Mouse (Mus musculus) midbrain, embryonic 16.5 days (tissue): ENCODE results near the gene Pmpca. TPM values are rescaled to one million over a fixed set of nuclear protein-coding genes. Genes with fewer than 3 reads are reported as not detected.

Source experiments
- ATAC-seq: fragments of 200-750 bp; cut with Nextera tagmentation; 2 replicates; pipeline ENCODE4 v1.8.0; 2017; ENCODE audit warnings: moderate TSS enrichment
- H3K27ac ChIP-seq: fragments of 300-500 bp; sonication (generic); 2 replicates; pipeline ENCODE4 v1.5.1; 2014; ENCODE audit warnings: mild to moderate bottlenecking, low read length, mixed read lengths
- H3K27me3 ChIP-seq: fragments of 300-500 bp; sonication (generic); 2 replicates; pipeline ENCODE4 v1.6.1; 2014; ENCODE audit warnings: low read depth, low read length, mixed read lengths; ENCODE audit not compliant: control insufficient read depth, insufficient read depth
- H3K36me3 ChIP-seq: fragments of 300-500 bp; sonication (generic); 2 replicates; pipeline ENCODE4 v1.6.1; 2014; ENCODE audit warnings: mild to moderate bottlenecking, low read length, moderate library complexity, mixed read lengths; ENCODE audit not compliant: control insufficient read depth, insufficient read depth
- H3K4me1 ChIP-seq: fragments of 300-500 bp; sonication (generic); 2 replicates; pipeline ENCODE4 v1.6.1; 2014; ENCODE audit warnings: mild to moderate bottlenecking, low read length, mixed read lengths; ENCODE audit not compliant: control insufficient read depth, insufficient read depth
- H3K4me2 ChIP-seq: fragments of 300-500 bp; sonication (generic); 2 replicates; pipeline ENCODE4 v1.6.1; 2014; ENCODE audit warnings: mild to moderate bottlenecking, low read length, mixed read lengths
- H3K4me3 ChIP-seq: fragments of 300-500 bp; sonication (generic); 2 replicates; pipeline ENCODE4 v1.5.1; 2014; ENCODE audit warnings: low read depth, mild to moderate bottlenecking, low read length, moderate library complexity, mixed read lengths
- H3K9ac ChIP-seq: fragments of 300-500 bp; sonication (generic); 2 replicates; pipeline ENCODE4 v1.6.1; 2014; ENCODE audit warnings: low read depth, low read length, mixed read lengths
- H3K9me3 ChIP-seq: fragments of 300-500 bp; sonication (generic); replicated peaks from 2 replicates; pipeline ENCODE4 v1.6.1; 2014; ENCODE audit warnings: mild to moderate bottlenecking, low read length, mixed read lengths; ENCODE audit not compliant: control insufficient read depth, poor library complexity, severe bottlenecking
- WGBS: fragments of 180-500 bp; shearing (Covaris S2); extraction: QIAGEN DNeasy Blood & Tissue Kit; methylation state at CpG from one replicate; pipeline ENCODE4 v1.1.7; 2014; 5-methylcytosine and 5-hydroxymethylcytosine counted together
- polyA plus RNA-seq: library from polyadenylated mRNA; unstranded; fragments of >200 nt; fragmentation: Nextera tagmentation; extraction: Ambion mirVana; gene quantifications from 2 replicates; pipeline ENCODE4 v1.2.1, GENCODE M21; 2015

Gene Pmpca
- 90.0 and 96.5 TPM in 2 replicates for polyA plus RNA-seq

DNA sequence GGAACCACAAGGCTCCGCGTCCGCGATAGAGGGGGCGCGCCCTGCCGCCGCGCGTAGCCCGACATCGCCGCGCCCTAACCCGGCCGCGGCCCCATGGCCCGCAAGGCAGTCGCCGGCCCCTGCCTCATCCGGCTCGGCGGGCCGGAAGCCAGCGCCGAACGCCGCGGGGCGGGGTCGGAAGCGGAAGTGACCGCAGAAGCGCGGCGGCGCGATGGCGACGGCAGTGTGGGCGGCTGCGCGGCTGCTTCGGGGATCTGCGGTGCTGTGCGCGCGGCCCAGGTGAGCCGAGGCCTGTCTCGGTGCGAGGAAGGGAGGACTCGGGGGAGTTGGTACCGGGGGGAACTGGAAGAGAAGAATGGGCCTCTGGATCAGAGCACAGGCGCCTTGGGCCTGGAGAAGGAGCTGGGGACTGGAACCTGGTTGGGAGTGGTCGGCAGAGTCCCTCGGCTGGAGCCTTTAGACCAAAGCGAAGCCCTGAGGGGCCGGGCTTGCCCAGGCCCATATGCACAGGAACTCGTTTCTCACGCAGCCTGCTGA is at the start of gene Pmpca, which contains the start of gene Entr1:
Gene Pmpca (plus strand): TSS at position 186 of the 537 bp plus-strand sequence.
Gene Entr1 (minus strand): TSS at position 163 of the 537 bp plus-strand sequence.
- ATAC-seq, result peak; percentile 91

DNA sequence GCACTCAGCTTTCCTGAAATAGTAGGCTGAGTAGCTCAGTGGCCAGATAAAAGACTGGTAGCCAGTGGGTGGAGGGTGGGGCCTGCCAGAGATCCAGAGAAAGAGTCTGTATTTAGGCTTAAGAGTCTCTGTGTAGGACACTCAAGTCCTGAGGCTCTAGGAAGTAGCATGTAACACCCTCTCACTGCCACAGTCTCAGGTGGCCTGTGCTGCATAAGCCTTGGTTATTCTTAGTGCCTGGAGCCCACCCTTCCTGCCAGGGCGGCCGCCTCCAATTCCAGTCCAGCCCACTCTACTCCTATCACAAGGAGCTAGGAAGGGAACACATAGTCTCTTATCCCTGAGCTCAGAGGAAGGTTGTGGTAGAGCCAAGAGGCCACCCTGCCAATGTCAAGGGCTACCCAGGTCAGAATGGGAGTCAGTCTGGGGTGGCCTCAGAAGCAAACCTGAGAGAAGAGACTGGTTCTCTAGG is 47.6 kb upstream of the Pmpca start:
- no peaks in the 10 kb centered on the region for H3K9me3 ChIP-seq
- no peaks in the 10 kb centered on the region for H3K27me3 ChIP-seq
- H3K4me2 ChIP-seq, result no peak overlapping the region
- no peak overlapping the region for H3K9ac ChIP-seq
- 88% methylated on average over 2 of the region's 2 CpGs for WGBS
- no peak for ATAC-seq
- no peaks in the 10 kb centered on the region for H3K4me1 ChIP-seq
- no peak overlapping the region for H3K4me3 ChIP-seq
- H3K36me3 ChIP-seq, result peaks cover 63% of the 10 kb centered on the region
- no peak overlapping the region for H3K27ac ChIP-seq

More for the DNA sequence above, at the start of gene Pmpca, which contains the start of gene Entr1:
- Histone ChIP-seq H3K4me3 (peak within 1 kb of the TSS; percentile 82), H3K36me3 (peaks cover 38% of the 10 kb centered on the region), H3K9me3 (no peaks in the 10 kb centered on the region), H3K4me1 (peaks cover 19% of the 10 kb centered on the region), H3K27ac (peak within 1 kb of the TSS; percentile 68), H3K4me2 (peak within 1 kb of the TSS; percentile 89), H3K27me3 (no peaks in the 10 kb centered on the region), H3K9ac (peak within 1 kb of the TSS; percentile 87)
- WGBS, result under 1% methylated on average over 60 of the region's 60 CpGs

DNA sequence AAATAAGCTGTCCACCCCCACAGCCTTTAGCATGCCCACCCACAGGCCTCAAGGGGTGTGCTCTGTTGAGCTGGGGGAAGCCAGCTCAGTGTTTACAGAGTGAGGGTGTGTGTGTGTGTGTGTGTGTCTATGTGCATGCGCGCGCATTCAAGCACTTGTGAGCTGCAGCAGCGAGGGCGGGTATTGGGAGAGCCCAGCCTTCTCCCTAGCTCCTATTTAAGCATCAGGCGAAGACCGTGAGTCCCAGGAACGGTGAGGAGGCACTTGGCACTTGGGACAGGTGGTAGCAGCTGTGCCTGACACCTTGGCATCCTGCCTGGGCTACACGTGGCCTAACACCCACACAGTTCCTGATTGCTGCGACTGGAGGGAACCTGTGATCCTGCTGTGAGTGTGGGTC is 47.1 kb upstream of the Pmpca start:
- Histone ChIP-seq H3K9ac (no peak overlapping the region), H3K4me1 (no peaks in the 10 kb centered on the region), H3K27ac (0 out of 2 replicates have a peak overlapping the region, but pooled peaks have one; percentile 42), H3K9me3 (no peaks in the 10 kb centered on the region), H3K27me3 (no peaks in the 10 kb centered on the region), H3K4me2 (no peak overlapping the region), H3K36me3 (peaks cover 67% of the 10 kb centered on the region), H3K4me3 (no peak overlapping the region)
- WGBS, result 84% methylated on average over 10 of the region's 10 CpGs
- no peak for ATAC-seq

DNA sequence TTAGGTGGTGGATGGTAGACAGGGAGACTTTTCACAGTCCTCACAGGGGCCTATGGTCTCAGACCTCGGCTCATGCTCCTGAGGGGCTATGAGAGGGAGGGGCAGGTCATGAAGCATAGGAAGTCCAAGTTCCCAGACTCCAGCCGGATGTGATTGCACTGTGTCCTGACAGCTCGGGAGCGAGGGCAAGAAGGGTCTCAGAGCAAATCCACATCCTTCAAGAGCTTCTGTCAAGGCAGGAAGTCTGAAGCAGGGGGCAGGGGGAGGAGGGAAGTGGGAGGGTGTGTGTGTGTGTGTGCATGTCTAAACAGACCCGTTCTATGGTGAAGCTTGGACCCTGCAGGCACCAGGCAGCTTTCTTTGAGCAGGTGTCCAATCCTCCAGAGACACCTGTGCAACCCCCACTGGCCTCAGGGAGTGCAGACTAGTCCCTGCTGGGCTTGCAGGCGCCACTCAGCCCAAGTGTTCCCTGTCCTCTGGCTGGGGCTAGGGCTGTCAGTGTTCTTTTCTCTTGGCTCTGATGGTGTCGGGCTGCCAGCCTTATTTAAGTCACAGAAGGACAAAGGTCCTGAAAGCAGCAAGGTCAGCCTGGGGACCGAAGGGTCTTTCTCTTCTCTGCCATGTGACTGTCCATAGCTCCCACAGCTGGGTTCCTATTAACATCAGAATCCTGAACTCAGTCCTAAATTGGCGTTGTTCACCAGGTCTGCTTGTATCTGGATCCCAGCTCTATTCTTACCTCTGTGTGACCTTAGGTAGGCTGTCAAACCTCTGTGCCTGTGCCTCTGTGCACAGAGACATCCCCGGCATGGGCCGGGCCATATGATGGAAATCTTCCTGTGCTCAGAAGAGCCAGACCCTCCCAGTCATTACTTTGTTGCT is 46.3 kb upstream of the Pmpca start:
- H3K9ac ChIP-seq, result no peak overlapping the region
- H3K4me1 ChIP-seq, result no peaks in the 10 kb centered on the region
- ATAC-seq, result no peak
- no peak overlapping the region for H3K4me2 ChIP-seq
- H3K27me3 ChIP-seq, result no peaks in the 10 kb centered on the region
- no peaks in the 10 kb centered on the region for H3K9me3 ChIP-seq
- H3K27ac ChIP-seq, result 0 out of 2 replicates have a peak overlapping the region, but pooled peaks have one; percentile 28
- no peak overlapping the region for H3K4me3 ChIP-seq
- WGBS, result 73% methylated on average over 11 of the region's 11 CpGs
- H3K36me3 ChIP-seq, result peaks cover 71% of the 10 kb centered on the region

DNA sequence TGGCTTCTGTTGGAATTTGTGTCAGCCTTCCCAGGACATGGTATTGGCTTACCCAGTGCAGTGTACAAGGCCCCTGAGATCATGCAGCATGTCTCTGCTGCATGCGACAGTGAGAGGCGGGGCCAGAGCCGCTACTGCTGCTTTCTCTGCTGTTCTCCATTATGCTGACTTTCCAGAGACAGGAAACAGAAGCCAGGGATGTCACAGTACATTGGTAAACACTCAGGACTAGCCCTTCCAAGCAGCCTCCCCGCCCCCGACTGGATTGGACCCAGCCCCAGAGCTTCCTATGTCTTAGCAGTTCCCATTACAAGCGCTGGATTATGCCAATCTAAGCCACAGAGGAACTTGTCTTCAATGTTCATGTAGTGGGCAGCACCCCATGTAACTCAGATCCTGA is 40.9 kb upstream of the Pmpca start:
- ATAC-seq, result no peak
- no peak overlapping the region for H3K9ac ChIP-seq
- H3K27ac ChIP-seq, result no peak overlapping the region
- H3K4me3 ChIP-seq, result no peak overlapping the region
- no peak overlapping the region for H3K4me2 ChIP-seq
- H3K4me1 ChIP-seq, result peaks cover 15% of the 10 kb centered on the region
- no peaks in the 10 kb centered on the region for H3K9me3 ChIP-seq
- H3K27me3 ChIP-seq, result no peaks in the 10 kb centered on the region
- 70% methylated on average over 6 of the region's 6 CpGs for WGBS
- peaks cover 43% of the 10 kb centered on the region for H3K36me3 ChIP-seq

DNA sequence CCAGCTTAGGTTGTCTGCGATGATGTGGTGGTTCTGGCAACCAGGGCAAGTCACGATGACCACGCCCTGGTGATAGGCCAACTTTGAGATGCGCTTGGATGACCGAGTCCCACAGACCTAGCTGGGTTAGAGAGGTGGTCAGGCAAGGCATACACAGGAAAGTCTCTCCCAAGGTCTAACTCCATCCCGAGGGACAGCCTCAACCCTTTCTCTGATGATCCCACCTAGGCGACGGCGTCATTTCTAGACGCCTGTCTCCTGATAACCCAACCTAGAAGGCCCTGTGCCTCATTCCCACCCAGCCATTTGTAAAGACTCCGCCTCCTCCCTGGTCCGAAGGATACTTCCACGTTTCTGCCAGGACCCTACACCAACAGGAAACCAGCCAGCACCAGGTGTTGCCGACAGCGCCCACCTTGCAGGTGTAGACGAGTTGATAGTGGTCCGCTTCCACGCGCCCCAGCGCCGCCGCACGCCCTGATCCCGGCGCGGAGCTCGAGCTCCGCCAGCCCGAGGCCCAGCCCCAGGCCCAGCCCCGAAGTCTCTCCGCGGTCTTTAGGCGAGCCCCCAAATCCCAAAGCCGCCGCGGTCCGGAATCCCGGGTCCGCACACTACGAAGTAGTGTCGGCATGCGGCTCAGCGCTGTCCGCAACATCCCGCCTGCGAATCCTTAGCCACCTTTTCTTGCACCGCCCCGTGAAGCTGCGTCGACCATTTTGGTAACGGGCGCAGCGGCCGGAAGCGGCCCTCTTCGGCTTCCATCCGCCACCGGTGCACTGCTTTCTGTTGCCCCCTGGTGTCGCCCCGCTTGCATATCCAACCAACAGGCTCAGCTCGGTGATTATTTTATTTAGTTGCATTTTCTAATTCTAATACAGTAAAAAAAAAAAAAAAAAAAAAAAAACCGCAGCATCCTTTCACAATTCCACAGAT is 37.5 kb upstream of the Pmpca start, which contains the start of gene Dnlz:
Gene Dnlz (minus strand): TSS at position 753 of the 933 bp plus-strand sequence.
- Histone ChIP-seq H3K36me3 (peaks cover 10% of the 10 kb centered on the region), H3K4me2 (peak within 1 kb of the TSS; percentile 97), H3K9ac (peak within 1 kb of the TSS; percentile 97), H3K27ac (peak within 1 kb of the TSS; percentile 94), H3K4me1 (peaks cover 22% of the 10 kb centered on the region), H3K9me3 (no peaks in the 10 kb centered on the region), H3K4me3 (peak within 1 kb of the TSS; percentile 68), H3K27me3 (no peaks in the 10 kb centered on the region)
- WGBS, result 2% methylated on average over 62 of the region's 62 CpGs
- peak; percentile 86 for ATAC-seq

DNA sequence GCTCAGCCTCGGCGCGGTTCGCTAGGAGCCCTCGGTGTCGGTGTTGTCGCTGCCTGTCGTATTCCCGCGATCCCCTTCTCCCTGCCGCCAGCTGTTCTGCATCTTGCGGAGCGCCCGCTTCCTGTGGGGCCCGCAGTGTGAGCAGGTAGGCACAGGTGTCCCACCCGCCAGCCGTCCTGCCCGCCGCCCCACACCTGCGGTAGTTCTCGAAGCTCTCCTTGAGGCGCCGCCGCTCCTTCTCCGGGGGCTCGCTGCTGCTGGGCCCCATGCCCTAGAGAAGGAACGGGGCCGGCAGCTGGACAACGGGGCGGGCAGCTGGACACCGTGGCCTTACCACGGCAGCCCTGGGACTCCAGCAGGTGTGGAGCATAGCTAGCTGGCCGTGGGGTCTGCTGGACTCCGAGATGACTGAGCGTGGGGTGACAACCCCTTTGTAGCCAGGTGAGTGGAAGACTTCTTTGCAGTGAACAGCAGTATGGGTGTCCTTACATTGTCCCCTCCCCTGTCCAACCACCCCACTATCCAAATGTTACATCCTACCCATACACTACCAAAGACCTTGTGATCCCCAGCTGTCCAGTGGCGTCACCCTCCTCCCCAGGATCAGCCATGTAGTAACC is 36.7 kb upstream of the Pmpca start:
- Histone ChIP-seq H3K4me3 (peak overlapping the region; percentile 68), H3K27me3 (no peaks in the 10 kb centered on the region), H3K4me1 (peaks cover 22% of the 10 kb centered on the region), H3K36me3 (peaks cover 4% of the 10 kb centered on the region), H3K9ac (peak overlapping the region; percentile 97), H3K4me2 (peak overlapping the region; percentile 93), H3K27ac (peak overlapping the region; percentile 94), H3K9me3 (no peaks in the 10 kb centered on the region)
- WGBS, result 1% methylated on average over 34 of the region's 36 CpGs
- peak; percentile 36 for ATAC-seq
